ENCODE assay signal across 25 mouse cellular contexts in the genomic region with DNA sequence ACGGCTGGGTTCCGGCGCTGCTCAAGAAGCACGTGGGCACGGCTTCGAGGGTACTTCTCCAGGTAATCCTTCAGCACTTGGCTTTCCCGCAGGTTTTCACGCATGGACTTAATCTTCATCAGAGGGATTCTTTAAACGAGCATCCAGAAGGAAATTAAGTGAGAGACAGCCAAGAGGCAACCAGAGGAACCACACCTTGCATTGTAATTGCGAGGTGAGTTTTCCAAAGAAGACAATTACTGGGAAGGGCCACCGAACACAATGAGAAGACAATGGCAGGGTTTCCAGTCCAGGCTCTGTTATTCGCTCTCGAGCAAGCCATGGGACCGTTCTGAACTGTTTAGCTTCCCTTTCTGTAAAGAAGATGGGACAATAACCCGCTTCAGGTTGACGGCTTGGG. TPM values are rescaled to one million over a fixed set of nuclear protein-coding genes. Genes with fewer than 3 reads are reported as not detected.
"Had no signal": no experiment of that assay in that cellular context is flagged by ENCODE, and none has a peak within 500 bp of the region (broad histone marks: within the 10 kb centered on the region; RNA-seq: fewer than 3 reads in every experiment).

No protein-coding gene starts in this region.

- H3K9me3 ChIP-seq: limb, embryonic 12.5 days; limb, embryonic 15.5 days; midbrain, embryonic 12.5 days; midbrain, embryonic 15.5 days; neural tube, embryonic 12.5 days; neural tube, embryonic 15.5 days had no signal

- ATAC-seq: liver, postnatal 0 days; lung, postnatal 0 days; midbrain, embryonic 15.5 days had no signal

- H3K4me1 ChIP-seq: midbrain, embryonic 12.5 days; midbrain, embryonic 15.5 days had no signal

- H3K4me3 ChIP-seq: layer of hippocampus, adult 2 months; limb, embryonic 12.5 days; limb, embryonic 15.5 days; midbrain, embryonic 12.5 days; midbrain, embryonic 15.5 days; neural tube, embryonic 12.5 days; neural tube, embryonic 15.5 days had no signal

- H3K27me3 ChIP-seq: limb, embryonic 15.5 days; midbrain, embryonic 12.5 days; midbrain, embryonic 15.5 days; neural tube, embryonic 12.5 days; neural tube, embryonic 15.5 days had no signal

- H3K27ac ChIP-seq: kidney, postnatal 0 days; layer of hippocampus, adult 2 months; limb, embryonic 12.5 days; limb, embryonic 15.5 days; liver, embryonic 14.5 days; macrophage; midbrain, embryonic 12.5 days; midbrain, embryonic 15.5 days; neural tube, embryonic 12.5 days; neural tube, embryonic 15.5 days had no signal

- H3K9ac ChIP-seq: limb, embryonic 12.5 days; limb, embryonic 15.5 days; liver, embryonic 14.5 days; liver, postnatal 0 days; lung, embryonic 14.5 days; midbrain, embryonic 12.5 days; midbrain, embryonic 15.5 days; neural tube, embryonic 12.5 days; neural tube, embryonic 15.5 days had no signal

- H3K36me3 ChIP-seq: limb, embryonic 12.5 days; limb, embryonic 15.5 days; midbrain, embryonic 12.5 days; midbrain, embryonic 15.5 days; neural tube, embryonic 12.5 days; neural tube, embryonic 15.5 days had no signal

- DNase-seq: kidney, postnatal 25 days; layer of hippocampus, postnatal 36 days; left cerebral cortex, postnatal 4 days; liver, postnatal 0 days; lung, embryonic 14.5 days; right cerebral cortex, adult 18-20 months; right cerebral cortex, postnatal 14 days; right cerebral cortex, postnatal 4 days; thymus, postnatal 36 days had no signal

RNA-seq across cellular contexts. Expression of a gene that starts 1.2 kb away (rescaled TPM):
- total RNA-seq: layer of hippocampus, adult 2 months; layer of hippocampus, postnatal 10 days; layer of hippocampus, postnatal 36 days; left cerebral cortex, adult 8-10 months; left cerebral cortex, postnatal 14 days; left cerebral cortex, postnatal 4 days; megakaryocyte, adult 5-6 weeks had no signal
- polyA plus RNA-seq: limb, embryonic 12.5 days; limb, embryonic 15.5 days; liver, embryonic 11.5 days; lung, embryonic 14.5 days; lung, postnatal 0 days; macrophage; midbrain, embryonic 12.5 days; midbrain, embryonic 15.5 days; neural tube, embryonic 12.5 days; neural tube, embryonic 15.5 days had no signal

RNA-seq across cellular contexts. Expression of a gene that starts 42.6 kb away (rescaled TPM):
- total RNA-seq: megakaryocyte, adult 5-6 weeks had no signal
- polyA plus RNA-seq: lung, postnatal 0 days; macrophage had no signal
